Mouse (Mus musculus) heart, postnatal 0 days (tissue): Measurements from ENCODE around the gene Minos1.

Experiments used
- CTCF ChIP-seq: IDR thresholded peaks from 2 replicates; pipeline ENCODE4 v1.5.1; 2016; ENCODE audit warnings: antibody characterized with exemption, control low read depth, low read depth
- EP300 ChIP-seq: IDR thresholded peaks from 2 replicates; pipeline ENCODE4 v1.6.1; 2016; ENCODE audit warnings: antibody characterized with exemption, low read depth

DNA sequence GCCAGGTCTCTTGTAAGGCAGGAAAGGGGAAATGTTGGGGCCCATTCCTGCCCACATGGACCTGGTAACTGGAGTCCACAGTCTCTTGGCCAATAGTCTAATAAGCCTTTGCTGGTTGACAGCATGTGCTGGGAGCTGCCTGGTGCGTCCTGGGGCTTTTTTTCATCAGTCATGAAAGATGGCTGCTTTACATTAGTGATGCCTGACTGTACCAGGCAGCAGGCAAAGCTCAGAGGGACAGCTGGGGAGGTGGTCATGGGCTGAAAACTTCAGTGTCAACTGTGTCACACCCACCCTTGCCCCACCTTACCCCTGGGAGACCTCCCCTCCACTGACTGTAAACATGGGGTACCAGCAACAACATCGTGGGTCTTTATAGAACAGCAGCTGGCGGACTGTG lies 75.2 kb downstream of the Minos1 start:
- TF ChIP-seq CTCF (no peak), EP300 (no peak)
